Mouse (Mus musculus) embryonic facial prominence, embryonic 14.5 days (tissue): ENCODE data around the gene Cnn1. TPM values are rescaled to one million over a fixed set of nuclear protein-coding genes. Genes with fewer than 3 reads are reported as not detected.

Experiments
- ATAC-seq: fragments of 200-750 bp; cut with Nextera tagmentation; 2 replicates; pipeline ENCODE4 v1.8.0; 2017; ENCODE audit warnings: low read depth, moderate number of reproducible peaks, moderate TSS enrichment
- DNase-seq: peaks from one replicate; pipeline ENCODE4 v3.0.0-alpha.2; 2015; ENCODE audit warnings: low spot score
- H3K27ac ChIP-seq: fragments of 300-500 bp; sonication (generic); replicated peaks from 2 replicates; pipeline ENCODE4 v1.5.1; 2014; ENCODE audit warnings: low read depth, mild to moderate bottlenecking, low read length, moderate library complexity
- H3K27me3 ChIP-seq: fragments of 300-500 bp; sonication (generic); replicated peaks from 2 replicates; pipeline ENCODE4 v1.6.1; 2014; ENCODE audit warnings: low read length; ENCODE audit not compliant: control insufficient read depth, insufficient read depth
- H3K36me3 ChIP-seq: fragments of 300-500 bp; sonication (generic); 2 replicates; pipeline ENCODE4 v1.6.1; 2014; ENCODE audit warnings: low read length, mixed read lengths; ENCODE audit not compliant: control insufficient read depth, insufficient read depth
- H3K4me1 ChIP-seq: fragments of 300-500 bp; sonication (generic); 2 replicates; pipeline ENCODE4 v1.6.1; 2014; ENCODE audit warnings: antibody characterized with exemption, low read length; ENCODE audit not compliant: control insufficient read depth, insufficient read depth
- H3K4me2 ChIP-seq: fragments of 300-500 bp; sonication (generic); 2 replicates; pipeline ENCODE4 v1.6.1; 2014; ENCODE audit warnings: low read depth, mild to moderate bottlenecking, low read length, moderate library complexity, mixed read lengths
- H3K4me3 ChIP-seq: fragments of 300-500 bp; sonication (generic); 2 replicates; pipeline ENCODE4 v1.5.1; 2014; ENCODE audit warnings: low read depth, mild to moderate bottlenecking, low read length
- H3K9ac ChIP-seq: fragments of 300-500 bp; sonication (generic); 2 replicates; pipeline ENCODE4 v1.6.1; 2014; ENCODE audit warnings: low read depth, mild to moderate bottlenecking, low read length, moderate library complexity, mixed read lengths
- H3K9me3 ChIP-seq: fragments of 300-500 bp; sonication (generic); 2 replicates; pipeline ENCODE4 v1.6.1; 2016; ENCODE audit warnings: low read length; ENCODE audit not compliant: control insufficient read depth
- WGBS: fragments of 180-500 bp; shearing (Covaris S2); extraction: QIAGEN DNeasy Blood & Tissue Kit; methylation state at CpG from one replicate; pipeline ENCODE4 v1.1.7; 2014; 5-methylcytosine and 5-hydroxymethylcytosine counted together
- polyA plus RNA-seq: library from polyadenylated mRNA; unstranded; fragments of >200 nt; fragmentation: Nextera tagmentation; extraction: Ambion mirVana; gene quantifications from 2 replicates; pipeline ENCODE4 v1.2.1, GENCODE M21; 2014

The Cnn1 gene
- polyA plus RNA-seq: 5.5 and 7.1 TPM in 2 replicates

- ATAC-seq (no peak), DNase-seq (peak; percentile 41)
- 7% methylated on average over 9 of the region's 14 CpGs for WGBS
- Histone ChIP-seq H3K9ac (no peak within 1 kb of the TSS; the same call in 1 of the 2 replicates), H3K27ac (no peak within 1 kb of the TSS), H3K27me3 (peaks cover 20% of the 10 kb centered on the region), H3K36me3 (no peaks in the 10 kb centered on the region), H3K4me3 (peak within 1 kb of the TSS; percentile 11; the same call in 1 of the 2 replicates), H3K9me3 (no peaks in the 10 kb centered on the region), H3K4me2 (0 out of 2 replicates have a peak within 1 kb of the TSS, but pooled peaks have one; percentile 18), H3K4me1 (no peaks in the 10 kb centered on the region; the same call in 1 of the 2 replicates)
These were observed at the start of gene Cnn1 for GRCm38 (mm10) chr9:22098993-22099696. TSS of gene Cnn1 (plus strand) at chr9:22099216.

GRCm38 (mm10) chr9:22049315-22049714 lies 49.7 kb upstream of the Cnn1 start:
- Histone ChIP-seq H3K4me3 (no peak overlapping the region), H3K4me2 (peak overlapping the region; percentile 59; the same call in 1 of the 2 replicates), H3K9ac (no peak overlapping the region), H3K9me3 (no peaks in the 10 kb centered on the region), H3K4me1 (peaks cover 10% of the 10 kb centered on the region), H3K27me3 (peaks cover 47% of the 10 kb centered on the region), H3K36me3 (no peaks in the 10 kb centered on the region), H3K27ac (no peak overlapping the region)
- DNase-seq (no peak), ATAC-seq (no peak)
- 64% methylated on average over 11 of the region's 11 CpGs for WGBS

GRCm38 (mm10) chr9:22049721-22050270 lies 49.2 kb upstream of the Cnn1 start:
- DNase-seq (no peak), ATAC-seq (no peak)
- peaks cover 14% of the 10 kb centered on the region for H3K4me1 ChIP-seq
- peak overlapping the region; percentile 59; the same call in 1 of the 2 replicates for H3K4me2 ChIP-seq
- H3K4me3 ChIP-seq: peak overlapping the region; percentile 37
- 56% methylated on average over 4 of the region's 4 CpGs for WGBS
- H3K27ac ChIP-seq: no peak overlapping the region
- H3K27me3 ChIP-seq: peaks cover 52% of the 10 kb centered on the region
- H3K36me3 ChIP-seq: no peaks in the 10 kb centered on the region
- no peak overlapping the region; the same call in 1 of the 2 replicates for H3K9ac ChIP-seq
- no peaks in the 10 kb centered on the region for H3K9me3 ChIP-seq

GRCm38 (mm10) chr9:22050351-22050889 lies 48.6 kb upstream of the Cnn1 start:
- Histone ChIP-seq H3K4me2 (peak overlapping the region; percentile 59), H3K9me3 (no peaks in the 10 kb centered on the region), H3K9ac (peak overlapping the region; percentile 55; the same call in 1 of the 2 replicates), H3K4me3 (peak overlapping the region; percentile 37), H3K36me3 (no peaks in the 10 kb centered on the region), H3K27ac (no peak overlapping the region), H3K27me3 (peaks cover 57% of the 10 kb centered on the region), H3K4me1 (peaks cover 14% of the 10 kb centered on the region)
- ATAC-seq: peak; percentile 22; the same call in 1 of the 2 replicates
- WGBS: 1% methylated on average over 23 of the region's 43 CpGs
- DNase-seq: peak; percentile 69

GRCm38 (mm10) chr9:22051161-22051957 lies 47.7 kb upstream of the Cnn1 start:
- Histone ChIP-seq H3K9me3 (no peaks in the 10 kb centered on the region), H3K4me1 (peaks cover 14% of the 10 kb centered on the region), H3K36me3 (no peaks in the 10 kb centered on the region), H3K4me3 (peak overlapping the region; percentile 37), H3K27ac (no peak overlapping the region; the same call in 1 of the 2 replicates), H3K4me2 (peak overlapping the region; percentile 59), H3K27me3 (peaks cover 58% of the 10 kb centered on the region), H3K9ac (peak overlapping the region; percentile 55)
- peak; percentile 1; the same call in 1 of the 2 replicates for ATAC-seq
- no peak for DNase-seq
- WGBS: 0% methylated on average over 19 of the region's 67 CpGs

GRCm38 (mm10) chr9:22051958-22052254 lies 47.1 kb upstream of the Cnn1 start, which contains the start of gene Elavl3:
TSS of gene Elavl3 (minus strand) at chr9:22052023.
- Histone ChIP-seq H3K4me1 (peaks cover 14% of the 10 kb centered on the region), H3K4me3 (peak within 1 kb of the TSS; percentile 37), H3K36me3 (peaks cover 1% of the 10 kb centered on the region; the same call in 1 of the 2 replicates), H3K27ac (no peak within 1 kb of the TSS; the same call in 1 of the 2 replicates), H3K9me3 (no peaks in the 10 kb centered on the region), H3K4me2 (peak within 1 kb of the TSS; percentile 59), H3K27me3 (peaks cover 58% of the 10 kb centered on the region), H3K9ac (peak within 1 kb of the TSS; percentile 55)
- WGBS: 3% methylated on average over 12 of the region's 28 CpGs
- peak; percentile 60; the same call in 1 of the 2 replicates for ATAC-seq
- DNase-seq: peak; percentile 55

GRCm38 (mm10) chr9:22053657-22054056 lies 45.4 kb upstream of the Cnn1 start:
- Histone ChIP-seq H3K9ac (no peak overlapping the region), H3K4me3 (no peak overlapping the region), H3K27ac (no peak overlapping the region), H3K36me3 (peaks cover 19% of the 10 kb centered on the region; the same call in 1 of the 2 replicates), H3K4me2 (no peak overlapping the region), H3K9me3 (no peaks in the 10 kb centered on the region), H3K27me3 (peaks cover 58% of the 10 kb centered on the region), H3K4me1 (peaks cover 14% of the 10 kb centered on the region)
- DNase-seq (peak; percentile 35), ATAC-seq (no peak)
- 33% methylated on average over 7 of the region's 7 CpGs for WGBS
